Mouse (Mus musculus) MEL (cell line): Measurements from ENCODE around the gene Itpka. TPM values are rescaled to one million over a fixed set of nuclear protein-coding genes. Genes with fewer than 3 reads are reported as not detected.
A peak's percentile ranks its signal among the peaks of the same experiment; 100 is the strongest.

ENCODE experiments used
- DNase-seq: peaks from one replicate; pipeline ENCODE4 v3.0.0; 2011; ENCODE audit warnings: low read depth, low spot score
- H3K27ac ChIP-seq: 2 replicates; pipeline ENCODE4 v1.5.1; 2012; ENCODE audit warnings: low read depth, mild to moderate bottlenecking, control low read depth, low read length, moderate library complexity; ENCODE audit not compliant: control insufficient read depth
- H3K27me3 ChIP-seq, 2 experiments: fragments of 150-350 bp in 1 of 2; sonication (generic) in 1 of 2; 2 replicates each; pipeline ENCODE4 v1.6.1; 2012; ENCODE audit warnings: low read length in 2 of 2, mild to moderate bottlenecking in 2 of 2, improper control_type of control experiment in 1 of 2, moderate library complexity in 1 of 2; ENCODE audit not compliant: insufficient read depth in 2 of 2, control insufficient read depth in 1 of 2
- H3K36me3 ChIP-seq, 2 experiments: 2 replicates each; pipeline ENCODE4 v1.6.1; 2012 to 2014; ENCODE audit warnings: low read length in 2 of 2, improper control_type of control experiment in 1 of 2, inconsistent platforms in 1 of 2, mild to moderate bottlenecking in 1 of 2; ENCODE audit not compliant: insufficient read depth in 2 of 2, control insufficient read depth in 1 of 2
- H3K4me1 ChIP-seq, 2 experiments: fragments of 150-350 bp in 1 of 2; sonication (generic) in 1 of 2; 2 replicates each; pipeline ENCODE4 v1.6.1; 2012; ENCODE audit warnings: low read length in 2 of 2, improper control_type of control experiment in 1 of 2, mild to moderate bottlenecking in 1 of 2; ENCODE audit not compliant: insufficient read depth in 2 of 2, control insufficient read depth in 1 of 2
- H3K4me3 ChIP-seq, 2 experiments: fragments of 150-350 bp in 1 of 2; sonication (generic) in 1 of 2; 2 replicates each; pipeline ENCODE4 v1.5.1; 2012; ENCODE audit warnings: low read depth in 2 of 2, low read length in 2 of 2, mild to moderate bottlenecking in 2 of 2, moderate library complexity in 2 of 2, control low read depth in 1 of 2, improper control_type of control experiment in 1 of 2; ENCODE audit not compliant: control insufficient read depth in 1 of 2, insufficient read depth in 1 of 2
- H3K79me2 ChIP-seq: 2 replicates; pipeline ENCODE4 v1.6.1; 2012; ENCODE audit warnings: mild to moderate bottlenecking, low read length, moderate library complexity; ENCODE audit not compliant: control insufficient read depth, poor library complexity, insufficient read depth
- H3K9ac ChIP-seq: 2 replicates; pipeline ENCODE4 v1.6.1; 2012; ENCODE audit warnings: low read depth, mild to moderate bottlenecking, control low read depth, low read length, moderate library complexity; ENCODE audit not compliant: control insufficient read depth, poor library complexity, severe bottlenecking
- H3K9me3 ChIP-seq: fragments of 150-350 bp; sonication (generic); replicated peaks from 2 replicates; pipeline ENCODE4 v1.6.1; 2012; ENCODE audit warnings: mild to moderate bottlenecking, low read length, improper control_type of control experiment, moderate library complexity; ENCODE audit not compliant: insufficient read depth
- BHLHE40 ChIP-seq: IDR thresholded peaks from 2 replicates; pipeline ENCODE4 v1.6.1; 2012; ENCODE audit warnings: low read depth, mild to moderate bottlenecking, inconsistent platforms, low read length, improper control_type of control experiment, borderline replicate concordance
- CTCF ChIP-seq, 3 experiments: IDR thresholded peaks in 2 of 3; conservative IDR thresholded peaks in 1 of 3; 2 replicates each; pipeline ENCODE4 v1.5.1; 2011 to 2012; ENCODE audit warnings: low read length in 3 of 3, low read depth in 2 of 3, mild to moderate bottlenecking in 2 of 3, improper control_type of control experiment in 1 of 3, inconsistent platforms in 1 of 3, mixed read lengths in 1 of 3, moderate library complexity in 1 of 3; ENCODE audit not compliant: control insufficient read depth in 1 of 3, insufficient read depth in 1 of 3, poor library complexity in 1 of 3, severe bottlenecking in 1 of 3
- ELF1 ChIP-seq: IDR thresholded peaks from 2 replicates; pipeline ENCODE4 v1.6.1; 2014; ENCODE audit warnings: low read depth, mild to moderate bottlenecking, inconsistent platforms, low read length, improper control_type of control experiment, moderate library complexity
- ETS1 ChIP-seq: IDR thresholded peaks from 2 replicates; pipeline ENCODE4 v1.6.1; 2012; ENCODE audit warnings: low read depth, mild to moderate bottlenecking, inconsistent platforms, low read length, improper control_type of control experiment, moderate library complexity
- HCFC1 ChIP-seq: IDR thresholded peaks from 2 replicates; pipeline ENCODE4 v1.6.1; 2012; ENCODE audit warnings: low read depth, mild to moderate bottlenecking, inconsistent platforms, low read length, improper control_type of control experiment, moderate library complexity
- MAZ ChIP-seq: IDR thresholded peaks from 2 replicates; pipeline ENCODE4 v1.6.1; 2012; ENCODE audit warnings: low read depth, mild to moderate bottlenecking, inconsistent platforms, low read length, improper control_type of control experiment
- MXI1 ChIP-seq: IDR thresholded peaks from 2 replicates; pipeline ENCODE4 v1.6.1; 2011; ENCODE audit warnings: mild to moderate bottlenecking, low read depth, low read length, improper control_type of control experiment
- NELFE ChIP-seq: IDR thresholded peaks from 2 replicates; pipeline ENCODE4 v1.6.1; 2011; ENCODE audit warnings: low read depth, low read length, improper control_type of control experiment
- POLR2A ChIP-seq, 2 experiments: IDR thresholded peaks; 2 replicates each; pipeline ENCODE4 v1.6.1; 2011 to 2012; ENCODE audit warnings: low read length in 2 of 2, mild to moderate bottlenecking in 2 of 2, control low read depth in 1 of 2, improper control_type of control experiment in 1 of 2, low read depth in 1 of 2, moderate library complexity in 1 of 2; ENCODE audit not compliant: control insufficient read depth in 1 of 2, insufficient read depth in 1 of 2, poor library complexity in 1 of 2
- POLR2AphosphoS2 ChIP-seq: IDR thresholded peaks from 2 replicates; pipeline ENCODE4 v1.6.1; 2011; ENCODE audit warnings: low read length, improper control_type of control experiment
- RAD21 ChIP-seq: IDR thresholded peaks from 2 replicates; pipeline ENCODE4 v1.6.1; 2011; ENCODE audit warnings: mild to moderate bottlenecking, low read depth, low read length, improper control_type of control experiment
- SIN3A ChIP-seq: IDR thresholded peaks from 2 replicates; pipeline ENCODE4 v1.6.1; 2012; ENCODE audit warnings: low read length, improper control_type of control experiment, inconsistent platforms
- TAL1 ChIP-seq: IDR thresholded peaks from 2 replicates; pipeline ENCODE4 v1.6.1; 2012; ENCODE audit warnings: mild to moderate bottlenecking, inconsistent platforms, low read length, moderate library complexity, mixed read lengths
- TCF12 ChIP-seq: IDR thresholded peaks from 2 replicates; pipeline ENCODE4 v1.6.1; 2014; ENCODE audit warnings: low read depth, mild to moderate bottlenecking, inconsistent platforms, low read length, improper control_type of control experiment, moderate library complexity
- USF2 ChIP-seq, 2 experiments: IDR thresholded peaks; 2 replicates each; pipeline ENCODE4 v1.6.1; 2011 to 2012; ENCODE audit warnings: improper control_type of control experiment in 2 of 2, low read length in 2 of 2, borderline replicate concordance in 1 of 2, inconsistent platforms in 1 of 2, low read depth in 1 of 2, mild to moderate bottlenecking in 1 of 2; ENCODE audit not compliant: insufficient read depth in 1 of 2
- ZKSCAN1 ChIP-seq: IDR thresholded peaks from 2 replicates; pipeline ENCODE4 v1.6.1; 2012; ENCODE audit warnings: low read depth, mild to moderate bottlenecking, inconsistent platforms, low read length, improper control_type of control experiment, moderate library complexity
- ZMIZ1 ChIP-seq: IDR thresholded peaks from 2 replicates; pipeline ENCODE4 v1.6.1; 2012; ENCODE audit warnings: low read depth, mild to moderate bottlenecking, inconsistent platforms, low read length, improper control_type of control experiment, moderate library complexity
- polyA plus RNA-seq, 2 experiments: library from polyadenylated mRNA; stranded (reverse) in 1 of 2; unstranded in 1 of 2; fragments of >175 nt in 1 of 2; fragments of >200 nt in 1 of 2; gene quantifications; 2 replicates each; pipeline versions ENCODE4 v1.2.1 to v1.2.4; 2012; ENCODE audit warnings: low replicate concordance in 2 of 2, low read depth in 1 of 2; ENCODE audit not compliant: insufficient read length in 2 of 2, insufficient read depth in 1 of 2, missing spikeins in 1 of 2
- total RNA-seq: library from RNA; depleted of rRNA; stranded (reverse); fragments of 300-350 nt; gene quantifications from 2 replicates; pipeline ENCODE4 v1.2.3, GENCODE M21; 2012; rRNA removed

Itpka gene
- total and polyA plus RNA-seq, 3 experiments, result 2.1 to 3.1 TPM; not detected in 1

- H3K27me3 ChIP-seq, result no peaks in the 10 kb centered on the region
- peak overlapping the region; percentile 49 to 57 for H3K4me3 ChIP-seq
- TF ChIP-seq ZMIZ1 (no peak), MXI1 (0 out of 2 replicates have a peak, but pooled peaks have one; percentile 4), USF2 (IDR thresholded peaks at IDR 0.05; ENCODE audit: borderline replicate concordance in 1 of 2, insufficient read depth in 1 of 2, low read depth in 1 of 2, low read length in 2 of 2) (no peak), POLR2AphosphoS2 (no peak), POLR2A (IDR thresholded peaks at IDR 0.05; ENCODE audit: control insufficient read depth in 1 of 2, insufficient read depth in 1 of 2, low read depth in 1 of 2, low read length in 2 of 2, poor library complexity in 1 of 2) (0 out of 4 replicates have a peak, but pooled peaks of 1 of the 2 experiments have one; percentile 18), CTCF (IDR thresholded peaks at IDR 0.05 in 2 of 3, conservative IDR thresholded peaks at IDR 0.05 in 1 of 3; ENCODE audit: control insufficient read depth in 1 of 3, insufficient read depth in 1 of 3, low read depth in 2 of 3, low read length in 3 of 3, poor library complexity in 1 of 3, severe bottlenecking in 1 of 3) (no peak), RAD21 (no peak), HCFC1 (0 out of 2 replicates have a peak, but pooled peaks have one; percentile 19), SIN3A (0 out of 2 replicates have a peak, but pooled peaks have one; percentile 15), BHLHE40 (no peak), ELF1 (peak; percentile 14; the same call in 1 of the 2 replicates), ETS1 (no peak), MAZ (no peak), TAL1 (no peak), ZKSCAN1 (no peak), NELFE (no peak), TCF12 (0 out of 2 replicates have a peak, but pooled peaks have one; percentile 11)
- peak; percentile 64 for DNase-seq
- H3K36me3 ChIP-seq, result 0 out of 4 replicates have a peak, but pooled peaks cover 0 to 4% of the 10 kb centered on the region in 2 experiments
- H3K9ac ChIP-seq, result peak overlapping the region; percentile 83
- no peaks in the 10 kb centered on the region for H3K9me3 ChIP-seq
- peaks cover 2 to 12% of the 10 kb centered on the region in 2 experiments; a peak in 3 of 4 replicates for H3K4me1 ChIP-seq
- no peak overlapping the region for H3K27ac ChIP-seq
- peaks cover 3% of the 10 kb centered on the region; the same call in 1 of the 2 replicates for H3K79me2 ChIP-seq
Measured at GRCm38 (mm10) chr2:119799961-119800550, 57.9 kb downstream of the Itpka start.

Other genes with a start within 250 kb of the Itpka start
- gene Exd1, start 194.7 kb upstream of the Itpka start, total RNA-seq, result 0.27 and 0.29 TPM in 2 replicates
- under 1 TPM in 1 of 2 experiments, not detected in 1; 0.88 TPM for gene Exd1, start 194.7 kb upstream of the Itpka start, polyA plus RNA-seq
- 32.5 and 35.4 TPM in 2 replicates for gene Chp1, start 194.6 kb upstream of the Itpka start, total RNA-seq
- 10 to 100 TPM in 1 of 2 experiments, not detected in 1; 74.8 TPM for gene Chp1, start 194.6 kb upstream of the Itpka start, polyA plus RNA-seq
- gene Nusap1, start 124.0 kb upstream of the Itpka start, total RNA-seq, result 17.0 and 25.0 TPM in 2 replicates
- 10 to 100 TPM in 1 of 2 experiments, not detected in 1; 28.2 TPM for gene Nusap1, start 124.0 kb upstream of the Itpka start, polyA plus RNA-seq
- 18.1 and 26.4 TPM in 2 replicates for gene Oip5, start 123.9 kb upstream of the Itpka start, total RNA-seq
- 10 to 100 TPM in 1 of 2 experiments, not detected in 1; 29.6 TPM for gene Oip5, start 123.9 kb upstream of the Itpka start, polyA plus RNA-seq
- 25.3 and 25.8 TPM in 2 replicates for gene Ndufaf1, start 79.5 kb upstream of the Itpka start, total RNA-seq
- gene Ndufaf1, start 79.5 kb upstream of the Itpka start, polyA plus RNA-seq, result 10 to 100 TPM in 1 of 2 experiments, not detected in 1; 18.0 TPM
- gene Rtf1, start 67.3 kb upstream of the Itpka start, total RNA-seq, result 10.6 and 12.8 TPM in 2 replicates
- gene Rtf1, start 67.3 kb upstream of the Itpka start, polyA plus RNA-seq, result 10 to 100 TPM in 1 of 2 experiments, not detected in 1; 46.0 TPM
- gene Ltk, start 18.1 kb downstream of the Itpka start, total RNA-seq, result 0.23 and 0.33 TPM in 2 replicates
- 1 to 10 TPM in 1 of 2 experiments, not detected in 1; 2.5 TPM for gene Ltk, start 18.1 kb downstream of the Itpka start, polyA plus RNA-seq
- gene Rpap1, start 45.2 kb downstream of the Itpka start, total RNA-seq, result 12.9 and 13.6 TPM in 2 replicates
- gene Rpap1, start 45.2 kb downstream of the Itpka start, polyA plus RNA-seq, result 10 to 100 TPM in 1 of 2 experiments, not detected in 1; 26.8 TPM
- 11.0 and 11.2 TPM in 2 replicates for gene Tyro3, start 55.4 kb downstream of the Itpka start, total RNA-seq
- 10 to 100 TPM in 1 of 2 experiments, not detected in 1; 15.2 TPM for gene Tyro3, start 55.4 kb downstream of the Itpka start, polyA plus RNA-seq
- 45.4 and 45.7 TPM in 2 replicates for gene Mga, start 154.9 kb downstream of the Itpka start, total RNA-seq
- 100 to 1,000 TPM in 1 of 2 experiments, 10 to 100 TPM in 1; 60.9 to 224 TPM for gene Mga, start 154.9 kb downstream of the Itpka start, polyA plus RNA-seq
- gene Mapkbp1, start 230.4 kb downstream of the Itpka start, total RNA-seq, result 2.5 and 3.8 TPM in 2 replicates
- gene Mapkbp1, start 230.4 kb downstream of the Itpka start, polyA plus RNA-seq, result 1 to 10 TPM in 1 of 2 experiments, not detected in 1; 4.9 TPM